Mouse (Mus musculus) megakaryocyte progenitor cell, adult 5-6 weeks (primary cell): Measurements from ENCODE around the gene Unc5cl. TPM values are rescaled to one million over a fixed set of nuclear protein-coding genes. Genes with fewer than 3 reads are reported as not detected.

Experiments
- ATAC-seq: replicated peaks from 2 replicates; pipeline ENCODE4 v1.8.0; 2016; ENCODE audit warnings: mild to moderate bottlenecking, moderate TSS enrichment, inconsistent platforms; ENCODE audit not compliant: poor library complexity
- total RNA-seq, 2 experiments: library from RNA; stranded (forward) in 1 of 2; stranded (reverse) in 1 of 2; fragments of 157-497, 149-512 nt in 1 of 2; fragments of 200-1000 nt in 1 of 2; gene quantifications; 2 replicates each; pipeline versions ENCODE4 v1.2.3 to v1.2.4; 2015 to 2017

Gene Unc5cl
- total RNA-seq, 2 experiments from 2014 or later = 0.42 to 0.79 TPM

DNA sequence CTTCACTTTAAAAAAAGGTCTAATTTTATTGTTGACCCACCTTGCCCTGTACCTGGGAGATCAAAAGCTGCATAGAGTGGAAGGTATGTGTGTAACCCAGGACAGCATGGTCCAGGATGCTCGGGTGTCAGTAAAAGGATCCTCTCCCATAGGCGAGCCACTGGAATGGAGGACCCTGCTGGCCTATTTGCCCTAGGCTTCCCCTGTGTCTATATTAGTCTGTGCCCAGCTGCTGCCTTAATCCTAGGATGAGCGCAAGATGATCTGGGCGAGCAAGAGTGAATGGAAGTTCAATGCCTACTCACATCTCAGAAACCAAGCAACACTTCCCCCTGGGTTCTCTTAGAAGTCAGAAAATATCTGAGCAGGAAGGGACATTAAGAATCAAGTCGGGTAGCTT lies 23.6 kb upstream of the Unc5cl start:
- ATAC-seq = no peak

DNA sequence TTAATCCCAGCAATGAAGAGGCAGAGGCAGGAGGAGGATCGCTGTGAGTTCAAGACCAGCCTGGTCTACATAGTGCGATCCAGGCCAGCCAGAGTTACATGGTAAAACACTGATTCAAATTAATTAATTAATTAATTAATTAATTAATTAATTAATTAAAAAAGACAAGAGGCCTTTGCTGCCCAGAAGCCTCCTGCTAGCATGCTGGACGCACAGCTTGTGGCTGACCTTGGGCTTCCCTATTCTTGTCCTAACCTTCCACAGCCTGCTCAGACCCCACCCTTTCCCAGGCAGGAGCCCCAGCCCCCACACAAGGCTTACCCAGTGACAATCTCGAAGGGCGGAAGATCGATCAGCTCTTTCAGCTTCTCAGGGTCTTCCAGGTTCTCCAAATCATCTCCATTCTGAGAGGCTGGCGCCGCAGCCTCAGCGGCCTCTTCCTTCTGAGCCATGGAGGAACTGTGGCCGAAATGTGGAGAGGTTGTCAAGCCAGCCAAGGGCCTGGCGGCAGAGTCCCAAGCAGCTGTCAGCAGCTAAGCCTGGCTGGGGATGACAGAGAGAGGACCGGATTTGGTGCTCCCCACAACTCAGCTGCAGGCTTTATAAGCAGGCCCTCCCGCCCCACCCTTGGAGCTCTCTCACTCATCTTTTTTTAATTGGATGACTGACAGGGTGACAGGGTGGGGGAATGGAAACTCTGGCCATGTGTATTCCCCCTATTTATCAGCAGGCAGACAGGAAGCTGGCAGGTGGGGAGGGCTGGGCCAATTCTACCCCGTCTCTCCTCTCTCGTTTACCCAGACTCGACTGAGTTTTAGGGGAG lies 22.3 kb upstream of the Unc5cl start, which contains the start of gene Apobec2:
TSS of gene Apobec2 (minus strand) at position 773 of the 823 bp plus-strand sequence.
- peak; percentile 30 for ATAC-seq

DNA sequence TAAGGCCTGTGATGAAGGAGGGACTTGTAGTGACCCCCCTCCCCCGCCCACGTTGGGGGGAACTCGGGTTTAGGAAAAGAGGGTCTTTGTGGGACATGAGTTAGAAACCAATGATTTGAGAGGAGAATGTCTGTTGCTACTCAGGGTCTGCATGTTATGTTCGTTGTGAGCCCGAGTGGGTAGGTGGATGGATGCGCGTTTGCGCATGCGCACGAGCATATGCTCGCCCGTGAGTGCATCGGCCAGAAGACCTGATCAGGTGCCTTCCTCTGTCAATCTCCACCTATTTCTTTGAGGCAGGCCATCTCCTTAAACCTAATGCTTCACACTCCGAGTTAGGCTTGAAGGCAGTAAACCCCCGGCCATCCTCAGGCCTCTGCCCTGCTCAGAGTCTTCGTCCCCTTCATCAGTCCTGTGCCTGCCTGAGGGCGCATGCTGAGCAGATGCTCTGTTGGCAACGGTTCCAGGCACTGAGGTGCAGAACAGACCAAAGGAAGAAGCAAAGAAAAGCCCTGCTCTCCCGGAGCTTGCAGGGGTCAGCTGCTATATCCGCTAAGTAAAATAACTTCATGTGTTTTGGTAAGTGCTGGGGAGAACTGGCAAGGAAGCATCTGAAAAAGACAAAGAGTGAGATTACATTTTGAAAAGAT lies 21.6 kb upstream of the Unc5cl start:
- no peak for ATAC-seq

- ATAC-seq = peak; percentile 59
These were observed 20.9 kb upstream of the Unc5cl start for GRCm38 (mm10) chr17:48433689-48434330.

DNA sequence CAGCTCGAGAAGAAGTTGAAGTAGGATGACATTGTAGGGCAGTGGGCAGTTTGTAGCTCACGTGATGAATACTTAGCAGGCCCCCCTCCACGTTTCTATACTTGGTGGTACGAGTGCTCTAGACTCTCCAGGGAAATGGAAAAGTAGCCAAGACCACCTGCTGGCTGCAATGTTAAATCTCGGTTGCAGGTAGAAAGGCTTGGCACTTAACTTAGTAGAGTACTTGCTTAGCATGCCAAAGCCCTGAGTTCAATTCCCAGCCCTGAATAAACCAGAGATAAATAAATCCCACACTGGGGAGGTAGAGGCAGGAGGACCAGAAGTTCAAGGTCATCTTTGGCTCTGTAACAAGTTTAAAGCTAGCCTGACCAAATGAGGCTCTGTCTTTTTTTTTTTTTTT lies 20.2 kb upstream of the Unc5cl start:
- ATAC-seq = no peak

DNA sequence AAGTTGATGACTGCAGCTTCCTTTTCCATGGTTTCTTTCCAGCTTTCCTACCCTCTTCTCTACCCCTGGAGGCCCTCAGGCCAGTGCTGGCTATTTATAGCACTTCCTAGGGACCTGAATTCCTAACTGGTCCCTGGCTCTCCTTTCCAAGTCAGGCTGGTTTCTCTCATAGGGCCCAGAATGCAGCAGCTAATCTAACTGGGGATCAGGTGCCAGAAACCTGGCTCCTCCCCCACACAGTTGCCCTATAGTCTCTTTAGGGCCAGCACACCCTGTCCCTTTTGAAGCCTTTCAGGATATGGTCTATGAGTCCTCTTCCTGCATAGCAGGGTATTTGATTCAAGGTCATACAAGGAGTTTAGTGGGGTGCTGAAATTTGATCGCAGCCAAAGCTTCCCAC lies 18.2 kb upstream of the Unc5cl start:
- no peak for ATAC-seq

GRCm38 (mm10) chr17:48437421-48437911 lies 17.2 kb upstream of the Unc5cl start:
- ATAC-seq = no peak

GRCm38 (mm10) chr17:48442745-48443457 lies 11.8 kb upstream of the Unc5cl start:
- ATAC-seq = no peak

DNA sequence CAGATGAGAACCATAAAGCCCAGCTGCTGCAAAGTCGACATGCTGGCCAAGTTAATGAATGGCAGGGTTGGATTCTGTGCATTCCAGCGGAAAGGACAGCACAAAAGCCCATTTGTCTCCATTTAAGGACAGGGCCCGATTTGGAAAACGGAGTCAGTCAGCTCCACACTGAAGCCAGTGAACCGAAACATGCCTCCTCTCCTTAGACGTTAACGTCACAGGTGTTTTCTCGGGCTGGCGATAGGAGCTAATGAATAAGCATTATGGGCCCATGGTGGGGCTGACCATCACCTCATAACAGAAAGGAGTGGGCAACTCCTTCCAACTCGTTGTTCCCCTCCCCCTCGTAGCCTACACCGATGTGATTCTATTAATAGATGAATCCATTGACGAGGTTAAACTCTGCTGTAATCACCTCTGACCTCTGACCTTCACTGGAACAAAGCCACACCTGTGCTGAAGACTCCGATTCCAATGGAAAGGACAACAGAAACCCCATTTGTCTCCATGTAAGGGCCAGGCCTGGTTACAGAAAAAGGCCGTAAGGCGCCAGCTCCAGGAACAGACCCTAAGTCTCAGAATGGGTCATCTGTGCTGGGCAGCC lies 11.1 kb upstream of the Unc5cl start:
- ATAC-seq = no peak

DNA sequence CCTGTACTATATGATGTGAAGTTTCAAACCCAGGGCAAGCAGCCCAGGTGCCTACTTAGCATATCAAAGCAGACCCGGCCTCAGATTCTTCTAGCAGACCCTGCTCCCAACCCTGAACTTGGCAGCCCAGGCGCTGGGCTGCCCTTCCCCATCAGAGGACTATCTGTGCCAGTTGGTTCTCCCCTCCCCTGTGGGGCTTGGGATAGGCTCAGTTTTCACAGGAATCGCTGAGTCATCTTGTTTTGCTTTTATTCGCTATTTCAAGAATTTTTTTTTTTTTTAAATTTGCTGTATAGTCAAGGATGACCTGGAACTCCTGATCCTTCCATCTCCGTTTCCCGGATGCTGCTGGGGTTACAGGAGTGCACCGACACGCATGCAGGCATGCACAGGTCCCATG lies 7.0 kb upstream of the Unc5cl start:
- ATAC-seq = peak; percentile 24

DNA sequence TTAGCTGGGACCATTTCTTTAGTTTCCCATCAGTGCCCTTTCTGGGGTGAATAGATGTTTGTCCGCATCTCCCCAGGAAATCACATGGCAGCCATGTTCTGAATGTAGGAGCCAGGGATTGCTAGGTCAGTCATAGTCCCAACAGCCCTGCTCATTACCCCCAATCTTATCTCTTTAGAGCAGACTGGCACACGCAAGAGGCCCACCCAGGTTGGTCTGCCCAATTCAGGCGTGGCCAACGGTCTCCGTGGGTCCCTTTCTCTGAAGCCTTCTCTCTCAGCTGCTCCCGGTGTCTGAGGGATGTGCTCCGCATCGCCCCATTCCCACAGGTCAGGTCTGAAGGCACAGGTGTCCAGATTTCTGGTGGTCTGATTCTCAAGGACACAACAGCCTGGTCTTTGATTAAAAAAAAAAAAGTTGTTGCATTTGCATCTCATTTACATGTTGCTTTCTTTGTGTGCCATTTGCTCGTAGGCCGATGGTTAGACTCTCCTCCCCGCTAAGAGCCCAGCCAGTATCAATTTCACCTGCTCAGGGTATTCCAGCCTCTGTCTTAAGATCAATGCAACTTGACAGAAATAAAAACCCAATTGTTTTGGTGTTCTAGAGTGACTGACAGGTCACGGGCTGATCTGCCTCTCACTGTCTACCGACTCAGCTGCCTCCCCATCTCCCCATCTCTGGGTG lies 3.9 kb upstream of the Unc5cl start:
- peak; percentile 70 for ATAC-seq

- peak; percentile 71 for ATAC-seq
These were observed 3.4 kb upstream of the Unc5cl start, which contains the start of gene Tspo2 for GRCm38 (mm10) chr17:48451353-48451675. Tspo2 (minus strand) TSS chr17:48451522.

- ATAC-seq = 0 out of 2 replicates have a peak, but pooled peaks have one; percentile 1
These were observed 2.8 kb upstream of the Unc5cl start for GRCm38 (mm10) chr17:48451753-48452444.

- ATAC-seq = no peak
These were observed 1.2 kb upstream of the Unc5cl start for GRCm38 (mm10) chr17:48453489-48453888.

DNA sequence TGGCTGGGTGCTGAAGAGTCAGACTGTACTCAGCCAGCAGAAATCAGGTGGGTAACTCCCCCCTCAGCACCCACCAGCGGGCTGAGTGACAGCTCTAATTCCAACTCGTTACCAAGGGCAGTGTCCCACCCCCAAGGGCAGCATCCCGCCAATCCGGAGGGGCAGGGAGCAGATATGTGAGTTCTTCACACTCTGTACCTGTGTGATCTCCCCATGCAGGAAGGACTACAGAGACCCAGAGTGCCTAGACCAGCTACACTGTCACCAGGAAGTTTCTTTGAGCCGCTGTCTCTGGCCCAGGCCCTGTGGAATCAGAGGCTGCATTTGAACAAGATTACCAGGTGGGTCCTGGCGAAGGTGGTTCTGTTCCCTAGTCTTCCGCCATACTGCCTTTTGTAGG lies 511 bp upstream of the Unc5cl start:
- no peak for ATAC-seq

- ATAC-seq = no peak
These were observed 1.3 kb downstream of the Unc5cl start for GRCm38 (mm10) chr17:48455955-48456354.

GRCm38 (mm10) chr17:48457971-48458653 lies 3.4 kb downstream of the Unc5cl start:
- peak; percentile 45 for ATAC-seq

DNA sequence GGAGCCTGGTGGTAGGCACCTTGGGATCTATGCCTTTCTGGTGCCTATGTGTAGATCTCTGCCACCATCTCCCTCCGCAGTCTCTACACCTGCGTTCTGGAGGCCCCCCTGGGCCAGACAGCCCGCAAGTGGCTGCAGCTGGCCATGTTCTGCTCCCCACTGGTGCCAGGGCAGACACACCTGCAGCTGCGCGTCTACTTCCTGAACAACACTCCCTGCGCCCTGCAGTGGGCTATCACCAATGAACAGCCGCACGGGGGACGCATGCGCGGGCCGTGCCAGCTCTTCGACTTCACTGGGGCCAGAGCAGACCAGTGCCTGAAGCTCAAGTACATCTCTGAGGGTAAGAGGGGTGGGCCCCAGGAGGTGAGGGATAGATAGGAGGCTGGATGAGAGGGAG lies 7.4 kb downstream of the Unc5cl start:
- peak; percentile 65 for ATAC-seq

DNA sequence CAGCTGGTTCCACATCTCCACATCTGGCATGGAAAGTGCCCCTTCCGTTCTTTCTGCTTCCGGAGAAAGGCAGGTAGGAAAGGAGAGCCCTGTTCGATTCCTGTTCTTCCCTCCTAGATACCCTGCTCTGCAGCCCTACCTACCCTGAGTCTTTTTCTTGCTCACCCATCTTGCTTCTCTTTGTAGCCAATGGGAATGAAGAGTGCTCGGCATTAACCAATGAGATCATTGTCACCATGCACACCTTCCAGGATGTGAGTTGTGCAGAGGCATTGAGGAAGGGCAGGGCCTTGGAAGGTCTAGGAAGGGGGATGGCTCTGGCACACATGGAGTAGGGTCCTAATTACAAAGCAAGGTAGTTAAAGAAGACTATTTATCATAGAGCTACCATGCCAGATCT lies 8.7 kb downstream of the Unc5cl start:
- ATAC-seq = no peak
